Mouse (Mus musculus) gastrocnemius, postnatal 25 days (tissue): ENCODE data around the gene Wrnip1. TPM values are rescaled to one million over a fixed set of nuclear protein-coding genes. Genes with fewer than 3 reads are reported as not detected.
"Not testable (repeated sequence)": the region's sequence is repeated elsewhere in the genome, so short reads cannot be mapped to it uniquely, and the experiment has no call there.

Source experiments
- DNase-seq: peaks from one replicate; pipeline ENCODE4 v3.0.0; 2022
- total RNA-seq, 2 experiments: library from RNA; stranded (reverse); gene quantifications; 1 replicate in 1 of 2; 2 replicates in 1 of 2; pipeline ENCODE4 v1.2.3; 2021

Gene Wrnip1
- total RNA-seq, 2 experiments from 2014 or later = 5.8 to 7.5 TPM

GRCm38 (mm10) chr13:32851967-32852366 lies 50.1 kb downstream of the Wrnip1 start:
- DNase-seq = no peak

GRCm38 (mm10) chr13:32852539-32852938 lies 50.7 kb downstream of the Wrnip1 start:
- DNase-seq = no peak

- DNase-seq = no peak
These were observed 51.2 kb downstream of the Wrnip1 start for GRCm38 (mm10) chr13:32853073-32853472.

GRCm38 (mm10) chr13:32860821-32861220 lies 59.0 kb downstream of the Wrnip1 start:
- DNase-seq = peak; percentile 40

- peak; percentile 14 for DNase-seq
These were observed 61.6 kb downstream of the Wrnip1 start for GRCm38 (mm10) chr13:32863456-32863855.

- DNase-seq = not testable (repeated sequence)
These were observed 62.7 kb downstream of the Wrnip1 start for GRCm38 (mm10) chr13:32864529-32864928.

- no peak for DNase-seq
These were observed 63.8 kb downstream of the Wrnip1 start for GRCm38 (mm10) chr13:32865591-32865990.

- DNase-seq = peak; percentile 51
These were observed 64.6 kb downstream of the Wrnip1 start for GRCm38 (mm10) chr13:32866484-32866883.

GRCm38 (mm10) chr13:32867030-32867429 lies 65.2 kb downstream of the Wrnip1 start:
- no peak for DNase-seq

- DNase-seq = not testable (repeated sequence)
These were observed 66.4 kb downstream of the Wrnip1 start for GRCm38 (mm10) chr13:32868233-32868632.

GRCm38 (mm10) chr13:32868843-32869242 lies 67.0 kb downstream of the Wrnip1 start:
- no peak for DNase-seq

Other genes starting within 250 kb of the Wrnip1 start
- gene Mylk4, start 18.1 kb upstream of the Wrnip1 start, total RNA-seq = 1,000 to 10,000 TPM in 1 of 2 experiments, 100 to 1,000 TPM in 1; 560 to 1,240 TPM
- not detected for gene D930007J09Rik, start 811 bp downstream of the Wrnip1 start, total RNA-seq
- 1 to 10 TPM; 5.4 to 7.8 TPM for gene Serpinb1a, start 49.1 kb downstream of the Wrnip1 start, total RNA-seq
- 1 to 10 TPM; 2.7 to 4.1 TPM for gene Serpinb1c, start 96.2 kb downstream of the Wrnip1 start, total RNA-seq
- 1 to 10 TPM; 2.4 to 5.1 TPM for gene Serpinb6b, start 163.2 kb downstream of the Wrnip1 start, total RNA-seq
- gene Serpinb9, start 201.2 kb downstream of the Wrnip1 start, total RNA-seq = 1 to 10 TPM; 2.2 TPM
- not detected for gene Serpinb9b, start 225.4 kb downstream of the Wrnip1 start, total RNA-seq